Comparison of ENCODE assay signal across 8 mouse cellular contexts in the genomic region with DNA sequence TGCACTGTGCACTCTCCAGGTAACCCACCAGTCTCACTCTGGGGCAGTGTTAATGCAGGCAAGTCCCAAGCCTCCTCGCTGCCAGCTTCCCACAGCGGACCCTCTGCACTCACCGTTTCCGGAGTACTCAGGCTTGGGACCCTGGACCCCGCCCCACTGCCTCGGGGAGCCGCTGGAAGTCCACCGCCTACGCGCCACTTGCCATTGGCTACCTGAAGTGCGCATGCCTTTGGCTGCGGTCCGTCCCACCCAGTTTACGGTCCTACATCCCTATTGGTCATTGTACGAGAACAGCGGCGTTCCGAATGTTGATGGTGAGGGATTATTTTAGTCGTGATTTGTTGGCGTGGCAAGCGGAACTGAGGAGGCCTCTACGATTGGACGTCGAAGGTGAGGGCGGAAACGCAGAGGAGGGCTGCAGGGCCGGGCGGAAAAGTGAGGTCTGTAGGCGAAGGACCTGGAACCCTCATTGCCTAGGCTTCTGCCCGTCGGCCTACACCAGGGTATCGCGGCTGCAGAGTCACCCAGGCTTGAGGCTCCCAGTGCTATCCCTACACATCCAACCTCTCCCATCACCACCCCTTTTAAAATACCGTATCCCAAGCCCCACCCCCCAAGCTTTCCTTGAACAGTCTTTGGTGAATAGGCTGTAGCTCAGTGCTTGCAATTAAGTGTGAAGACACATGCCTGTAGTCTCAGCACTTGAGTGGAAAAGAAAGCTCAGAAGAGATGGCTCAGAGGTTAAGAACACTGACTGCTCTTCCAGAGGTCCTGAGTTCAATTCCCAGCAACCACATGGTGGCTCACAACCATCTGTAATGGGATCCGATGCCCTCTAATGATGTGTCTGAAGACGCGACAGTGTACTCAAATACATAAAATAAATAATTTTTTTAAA. TPM values are rescaled to one million over a fixed set of nuclear protein-coding genes. Genes with fewer than 3 reads are reported as not detected.
DNase-seq lines count a peak whose midpoint lies in the region; ATAC-seq and TF ChIP-seq lines count a peak whose summit lies in the region.

Gene Tyk2 (minus strand): TSS at position 185 of the 898 bp plus-strand sequence.

- peak within 1 kb of the TSS; percentile 73 for H3K4me2 ChIP-seq in heart, embryonic 11.5 days
- peak within 1 kb of the TSS; percentile 65 for H3K4me2 ChIP-seq in kidney, embryonic 16.5 days (replicated peaks; ENCODE audit: low read depth, low read length)
- H3K4me2 ChIP-seq in myocyte (ENCODE audit: low read depth): peak within 1 kb of the TSS; percentile 98

- ATAC-seq in heart, embryonic 11.5 days (replicated peaks; ENCODE audit: insufficient number of reproducible peaks, low FRiP score, low TSS enrichment): peak; percentile 93
- ATAC-seq in kidney, embryonic 16.5 days (ENCODE audit: low FRiP score, low TSS enrichment): peak; percentile 98

- H3ac ChIP-seq in C2C12 (ENCODE audit: control insufficient read depth, insufficient read length, low read depth) (peak within 1 kb of the TSS; percentile 73), myocyte (ENCODE audit: control insufficient read depth, insufficient read length) (peak within 1 kb of the TSS; percentile 64)

- H3K4me3 ChIP-seq in C2C12 (ENCODE audit: insufficient read depth, poor library complexity, severe bottlenecking) (peak within 1 kb of the TSS; percentile 61), myocyte (peak within 1 kb of the TSS; percentile 78)
- H3K4me3 ChIP-seq in erythroblast, embryonic 14.5 days (replicated peaks): peak within 1 kb of the TSS; percentile 70
- H3K4me3 ChIP-seq in heart, embryonic 11.5 days (ENCODE audit: low read depth, low read length): peak within 1 kb of the TSS; percentile 63
- peak within 1 kb of the TSS; percentile 59 for H3K4me3 ChIP-seq in kidney, embryonic 16.5 days (ENCODE audit: low read length)
- peak within 1 kb of the TSS; percentile 76 for H3K4me3 ChIP-seq in liver, adult 2 months (ENCODE audit: insufficient read depth, low read depth, low read length)

- H3K27me3 ChIP-seq in C2C12 (ENCODE audit: control insufficient read depth, insufficient read depth, insufficient read length): no peaks in the 10 kb centered on the region
- H3K27me3 ChIP-seq in erythroblast, embryonic 14.5 days (ENCODE audit: control insufficient read depth): no peaks in the 10 kb centered on the region
- no peaks in the 10 kb centered on the region for H3K27me3 ChIP-seq in heart, embryonic 11.5 days (ENCODE audit: control insufficient read depth, insufficient read depth, low read length)
- H3K27me3 ChIP-seq in kidney, embryonic 16.5 days (ENCODE audit: insufficient read depth, low read length): no peaks in the 10 kb centered on the region
- no peaks in the 10 kb centered on the region for H3K27me3 ChIP-seq in liver, adult 2 months (ENCODE audit: control insufficient read depth, insufficient read depth, low read length)
- no peaks in the 10 kb centered on the region for H3K27me3 ChIP-seq in myocyte (ENCODE audit: control insufficient read depth, insufficient read depth, insufficient read length)
- no peaks in the 10 kb centered on the region for H3K27me3 ChIP-seq in splenic B cell, adult 2 months (ENCODE audit: control insufficient read depth, insufficient read depth, low read length, poor library complexity, severe bottlenecking)

- H3K79me2 ChIP-seq in C2C12 (ENCODE audit: control insufficient read depth, insufficient read depth) (no peaks in the 10 kb centered on the region), myocyte (ENCODE audit: control insufficient read depth, insufficient read depth) (no peaks in the 10 kb centered on the region)
- no peaks in the 10 kb centered on the region; the same call in 1 of the 2 replicates for H3K79me2 ChIP-seq in liver, adult 2 months (ENCODE audit: control insufficient read depth, insufficient read depth, low read length)

- TF ChIP-seq CTCF in C2C12 (IDR thresholded peaks at IDR 0.05; ENCODE audit: control insufficient read depth, insufficient read depth, insufficient read length): no peak
- no peak for TF ChIP-seq CTCF in brain, embryonic 14.5 days (IDR thresholded peaks at IDR 0.05; ENCODE audit: borderline replicate concordance, extremely low read depth, insufficient read depth, insufficient read length)
- TF ChIP-seq CTCF in liver, adult 2 months (IDR thresholded peaks at IDR 0.05; ENCODE audit: low read depth, low read length): no peak

- H3K9ac ChIP-seq in heart, embryonic 11.5 days (ENCODE audit: low read depth, low read length): peak within 1 kb of the TSS; percentile 75
- peak within 1 kb of the TSS; percentile 71 for H3K9ac ChIP-seq in kidney, embryonic 16.5 days (replicated peaks; ENCODE audit: low read length)
- H3K9ac ChIP-seq in liver, adult 2 months (ENCODE audit: low read depth, low read length): peak within 1 kb of the TSS; percentile 72

- peak within 1 kb of the TSS; percentile 16; the same call in 1 of the 2 replicates for H3K27ac ChIP-seq in heart, embryonic 11.5 days (ENCODE audit: low read depth, low read length)
- peak within 1 kb of the TSS; percentile 65 for H3K27ac ChIP-seq in kidney, embryonic 16.5 days (ENCODE audit: low read length)
- peak within 1 kb of the TSS; percentile 20; the same call in 1 of the 2 replicates for H3K27ac ChIP-seq in liver, adult 2 months (replicated peaks; ENCODE audit: insufficient read depth, low read depth, low read length)

- TF ChIP-seq POLR2A in brain, embryonic 14.5 days (IDR thresholded peaks at IDR 0.05; ENCODE audit: borderline replicate concordance, extremely low read depth, insufficient read depth, insufficient read length, poor library complexity, severe bottlenecking): peak; percentile 40; the same call in 1 of the 2 replicates
- TF ChIP-seq POLR2A in liver, adult 2 months (IDR thresholded peaks at IDR 0.05; ENCODE audit: extremely low read depth, insufficient read depth, low read length): peak; percentile 60; the same call in 1 of the 2 replicates
- peak; percentile 73 for TF ChIP-seq POLR2A in myocyte (IDR thresholded peaks at IDR 0.05; ENCODE audit: insufficient read length, low read depth)

- no peaks in the 10 kb centered on the region for H3K9me3 ChIP-seq in erythroblast, embryonic 14.5 days (ENCODE audit: control insufficient read depth, low read length)
- H3K9me3 ChIP-seq in heart, embryonic 11.5 days (replicated peaks; ENCODE audit: control insufficient read depth, low read length): no peaks in the 10 kb centered on the region
- no peaks in the 10 kb centered on the region for H3K9me3 ChIP-seq in kidney, embryonic 16.5 days (ENCODE audit: low read length)

- H3K36me3 ChIP-seq in C2C12 (ENCODE audit: control insufficient read depth, insufficient read depth) (peaks cover 7% of the 10 kb centered on the region), myocyte (ENCODE audit: control insufficient read depth, insufficient read depth) (peaks cover 4% of the 10 kb centered on the region)
- H3K36me3 ChIP-seq in erythroblast, embryonic 14.5 days (ENCODE audit: control insufficient read depth): peaks cover 11% of the 10 kb centered on the region
- no peaks in the 10 kb centered on the region for H3K36me3 ChIP-seq in heart, embryonic 11.5 days (ENCODE audit: control insufficient read depth, insufficient read depth, low read length)
- peaks cover 5% of the 10 kb centered on the region; the same call in 1 of the 2 replicates for H3K36me3 ChIP-seq in kidney, embryonic 16.5 days (ENCODE audit: insufficient read depth, low read length)
- H3K36me3 ChIP-seq in liver, adult 2 months (ENCODE audit: control insufficient read depth, insufficient read depth, low read length): no peaks in the 10 kb centered on the region; the same call in 1 of the 2 replicates
- H3K36me3 ChIP-seq in splenic B cell, adult 2 months (ENCODE audit: control insufficient read depth, insufficient read depth, low read length, poor library complexity, severe bottlenecking): peaks cover 3% of the 10 kb centered on the region; the same call in 1 of the 2 replicates

- peaks cover 31% of the 10 kb centered on the region for H3K4me1 ChIP-seq in erythroblast, embryonic 14.5 days (ENCODE audit: control insufficient read depth)
- H3K4me1 ChIP-seq in heart, embryonic 11.5 days (ENCODE audit: control insufficient read depth, insufficient read depth, low read length): 0 out of 2 replicates have a peak, but pooled peaks cover 8% of the 10 kb centered on the region
- H3K4me1 ChIP-seq in kidney, embryonic 16.5 days (ENCODE audit: insufficient read depth, low read length): no peaks in the 10 kb centered on the region
- peaks cover 4% of the 10 kb centered on the region; the same call in 1 of the 2 replicates for H3K4me1 ChIP-seq in liver, adult 2 months (ENCODE audit: control insufficient read depth, insufficient read depth, low read length)

- WGBS in heart, embryonic 11.5 days (ENCODE audit: insufficient replicate concordance): 5% methylated on average over 37 of the region's 37 CpGs
- 6% methylated on average over 37 of the region's 37 CpGs for WGBS in kidney, embryonic 16.5 days
- 6% methylated on average over 37 of the region's 37 CpGs for WGBS in liver, adult 2 months

- H3K79me3 ChIP-seq in C2C12 (ENCODE audit: low read depth): no peaks in the 10 kb centered on the region

- peak; percentile 99 for DNase-seq in brain, embryonic 14.5 days (ENCODE audit: low read depth)
- DNase-seq in liver, adult 2 months (ENCODE audit: extremely low read depth, low read depth, low spot score): peak; percentile 98
- DNase-seq in splenic B cell, adult 2 months (ENCODE audit: low read depth, low spot score): peak; percentile 96

TF ChIP-seq in C2C12, 6 proteins besides CTCF, POLR2A, EP300 and RAD21:
- TF ChIP-seq CEBPB (IDR thresholded peaks at IDR 0.05; ENCODE audit: low read depth) (no peak), FOSL1 (IDR thresholded peaks at IDR 0.05; ENCODE audit: insufficient read depth, low read length, poor library complexity, severe bottlenecking) (no peak), MAX (IDR thresholded peaks at IDR 0.05) (peak; percentile 16), MYOG (IDR thresholded peaks at IDR 0.05; ENCODE audit: control insufficient read depth, extremely low read depth, insufficient read length) (no peak)
TF ChIP-seq in C2C12: peak in this region for 1.

TF ChIP-seq in myocyte, 11 proteins besides CTCF, POLR2A, EP300 and RAD21 (continues in another document):
- peak in 1 of 3 experiments; percentile 25 for TF ChIP-seq MYOD1 (IDR thresholded peaks at IDR 0.05; ENCODE audit: control insufficient read depth in 1 of 3, insufficient read length in 2 of 3, low read depth in 2 of 3)
- peak; percentile 42 for TF ChIP-seq SRF (IDR thresholded peaks at IDR 0.05; ENCODE audit: control insufficient read depth, insufficient read length, low read depth)
- no peak for TF ChIP-seq MYOG (IDR thresholded peaks at IDR 0.05; ENCODE audit: control insufficient read depth in 1 of 3, insufficient read depth in 1 of 3, insufficient read length in 2 of 3, low read depth in 2 of 3)

RNA-seq across cellular contexts. Expression of gene Tyk2, which starts in this region (rescaled TPM):
- polyA plus RNA-seq in C2C12 (2012; fragmentation: generic; extraction: Trizol) (8.7 TPM), myocyte (2012; fragmentation: generic; extraction: Trizol) (11.4 TPM)
- polyA plus RNA-seq in brain, embryonic 14.5 days (2012; rRNA removed): 16.2 and 20.0 TPM in 2 replicates
- 0.26 and 0.30 TPM in 2 replicates for polyA plus RNA-seq in erythroblast, embryonic 14.5 days (2012)
- polyA plus RNA-seq in heart, embryonic 11.5 days (2014; fragmentation: Nextera tagmentation; extraction: Ambion mirVana): 9.4 and 10.9 TPM in 2 replicates
- 16.1 and 16.3 TPM in 2 replicates for polyA plus RNA-seq in kidney, embryonic 16.5 days (2015; fragmentation: Nextera tagmentation; extraction: Ambion mirVana)
- 9.3 and 16.4 TPM in 2 replicates for total RNA-seq in liver, adult 2 months (2014; rRNA removed)
- polyA plus RNA-seq in liver, adult 2 months (2012; rRNA removed): 18.2 and 21.0 TPM in 2 replicates

Comparison
In these comparisons a context has a peak if more than half of its experiments do, and no peak if none do; other contexts are left out.
1. Peak in every context shown above with its lines: DNase-seq, ATAC-seq, H3K4me3 ChIP-seq and H3K27ac ChIP-seq.